ENCODE assay signal across 17 mouse cellular contexts in the genomic region with DNA sequence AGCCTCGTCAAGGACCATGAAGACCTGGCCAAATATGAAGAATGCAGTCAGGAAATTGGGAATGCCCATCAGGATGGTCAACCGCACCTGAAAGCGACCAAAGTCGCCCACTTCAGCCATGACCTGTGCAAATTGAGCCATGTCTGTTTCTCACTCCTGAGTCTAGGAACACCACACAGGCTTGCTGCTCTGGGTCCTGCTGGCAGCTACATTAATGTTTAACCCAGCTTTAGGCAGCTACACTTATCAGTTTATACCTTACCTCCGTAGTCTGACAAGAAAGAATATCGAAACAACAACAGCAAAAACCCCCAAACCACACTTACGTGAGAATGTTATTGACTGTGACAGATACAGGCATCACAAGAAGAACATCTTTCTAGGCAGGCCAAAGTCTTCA. TPM values are rescaled to one million over a fixed set of nuclear protein-coding genes. Genes with fewer than 3 reads are reported as not detected.
"Had no signal": no experiment of that assay in that cellular context is flagged by ENCODE, and none has a peak within 500 bp of the region (broad histone marks: within the 10 kb centered on the region; RNA-seq: fewer than 3 reads in every experiment).

No protein-coding gene starts in this region.

- H3K27me3 ChIP-seq: kidney, embryonic 15.5 days; limb, embryonic 15.5 days; megakaryocyte, embryonic 14.5 days; midbrain, embryonic 12.5 days; neural tube, embryonic 13.5 days; stomach, embryonic 15.5 days had no signal

- H3K36me3 ChIP-seq: kidney, embryonic 15.5 days; stomach, embryonic 15.5 days had no signal

- H3K4me1 ChIP-seq: kidney, embryonic 15.5 days; limb, embryonic 15.5 days; megakaryocyte, embryonic 14.5 days; midbrain, embryonic 12.5 days; neural tube, embryonic 13.5 days; stomach, embryonic 15.5 days had no signal

- DNase-seq: kidney, adult 18-20 months; kidney, postnatal 14 days; layer of hippocampus, postnatal 36 days; lung, embryonic 14.5 days; lung, postnatal 14 days; retina, postnatal 1 day; right cerebral cortex, postnatal 4 days; thymus, postnatal 4 days had no signal

- H3K27ac ChIP-seq: kidney, embryonic 15.5 days; limb, embryonic 15.5 days; macrophage; midbrain, embryonic 12.5 days; neural tube, embryonic 13.5 days; stomach, embryonic 15.5 days had no signal

- H3K4me3 ChIP-seq: kidney, embryonic 15.5 days; limb, embryonic 15.5 days; megakaryocyte, embryonic 14.5 days; midbrain, embryonic 12.5 days; neural tube, embryonic 13.5 days; stomach, embryonic 15.5 days had no signal

- H3K4me2 ChIP-seq: kidney, embryonic 15.5 days; limb, embryonic 15.5 days; lung, embryonic 14.5 days; midbrain, embryonic 12.5 days; neural tube, embryonic 13.5 days; stomach, embryonic 15.5 days had no signal

- H3K9me3 ChIP-seq: kidney, embryonic 15.5 days; limb, embryonic 15.5 days; megakaryocyte, embryonic 14.5 days; midbrain, embryonic 12.5 days; neural tube, embryonic 13.5 days; stomach, embryonic 15.5 days had no signal

- H3K9ac ChIP-seq: kidney, embryonic 15.5 days; limb, embryonic 15.5 days; lung, embryonic 14.5 days; midbrain, embryonic 12.5 days; neural tube, embryonic 13.5 days; stomach, embryonic 15.5 days had no signal

- ATAC-seq: midbrain, embryonic 16.5 days had no signal

RNA-seq across cellular contexts. Expression of gene Slc22a13, which starts 22.7 kb away (rescaled TPM):
- polyA plus RNA-seq: limb, embryonic 11.5 days; limb, embryonic 15.5 days; lung, embryonic 14.5 days; macrophage; midbrain, embryonic 12.5 days; midbrain, embryonic 16.5 days; neural tube, embryonic 13.5 days; stomach, embryonic 15.5 days had no signal
